Mouse (Mus musculus): ENCODE measurements around the gene Sim2. TPM values are rescaled to one million over a fixed set of nuclear protein-coding genes. Genes with fewer than 3 reads are reported as not detected.

The Sim2 gene
- polyA plus RNA-seq (2014; fragmentation: Nextera tagmentation; extraction: Ambion mirVana): 0.12 and 0.29 TPM in 2 replicates

DNA sequence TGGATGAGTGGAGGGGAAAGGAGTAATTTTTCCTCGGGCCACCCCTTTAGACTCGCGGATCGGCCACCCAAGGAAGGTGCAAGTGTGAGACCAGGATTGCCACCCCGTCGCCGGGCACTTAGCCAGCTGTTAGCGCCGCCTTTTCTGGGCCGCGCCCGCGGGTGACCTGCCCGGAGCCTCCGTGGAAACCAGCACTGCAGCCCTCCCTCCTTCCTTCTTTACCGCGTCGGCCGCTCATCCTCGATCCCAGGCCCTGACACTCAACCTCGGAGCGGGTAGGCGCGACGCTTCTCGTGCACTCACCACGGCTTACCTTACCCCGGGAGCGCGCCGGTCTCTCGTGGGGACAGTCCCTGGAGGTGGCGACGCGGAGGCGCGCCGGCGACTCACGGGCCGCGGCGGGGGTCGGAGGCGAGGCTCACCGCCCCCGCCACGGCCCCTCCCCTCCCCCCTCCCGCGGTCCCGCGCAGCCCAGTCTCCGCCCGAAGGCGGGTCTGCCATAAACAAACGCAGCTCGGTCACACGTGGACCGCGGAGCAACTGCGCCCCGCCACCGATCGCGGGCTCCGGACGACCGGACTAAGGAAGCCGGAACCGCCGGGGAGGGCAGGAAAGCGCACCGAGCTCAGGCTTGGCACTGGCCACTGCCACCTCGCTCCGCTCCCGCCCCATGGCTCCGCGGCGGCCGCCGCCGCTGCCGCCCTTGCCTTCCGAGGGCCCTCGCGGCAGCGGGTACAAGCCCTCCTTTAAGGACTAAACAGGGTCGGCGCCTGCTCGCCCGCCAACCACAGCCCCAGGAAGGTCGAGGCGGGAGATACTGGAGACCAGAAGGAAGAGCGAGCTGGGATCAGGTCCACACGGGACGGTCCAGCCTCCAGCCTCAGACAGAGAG, at the start of gene Sim2:
TSS of gene Sim2 (plus strand) at position 221 of the 892 bp plus-strand sequence.
- Histone ChIP-seq H3K27ac (ENCODE audit: low read depth, low read length) (no peak within 1 kb of the TSS), H3K27me3 (replicated peaks; ENCODE audit: control insufficient read depth, insufficient read depth, low read length) (peaks cover 88% of the 10 kb centered on the region), H3K4me1 (ENCODE audit: control insufficient read depth, insufficient read depth, low read length) (peaks cover 5% of the 10 kb centered on the region; the same call in 1 of the 2 replicates), H3K9me3 (replicated peaks; ENCODE audit: control insufficient read depth, low read length) (no peaks in the 10 kb centered on the region), H3K4me2 (ENCODE audit: low read length) (peak within 1 kb of the TSS; percentile 49), H3K4me3 (ENCODE audit: low read depth, low read length) (peak within 1 kb of the TSS; percentile 25), H3K36me3 (ENCODE audit: control insufficient read depth, insufficient read depth, low read length) (no peaks in the 10 kb centered on the region), H3K9ac (ENCODE audit: low read length) (no peak within 1 kb of the TSS; the same call in 1 of the 2 replicates)
- ATAC-seq (no peak), DNase-seq (ENCODE audit: low spot score) (no peak)
- under 1% methylated on average over 94 of the region's 96 CpGs for WGBS

- Histone ChIP-seq H3K27me3 (replicated peaks; ENCODE audit: control insufficient read depth, insufficient read depth, low read length) (no peaks in the 10 kb centered on the region; the same call in 1 of the 2 replicates), H3K4me2 (ENCODE audit: low read length) (no peak overlapping the region), H3K36me3 (ENCODE audit: control insufficient read depth, insufficient read depth, low read length) (no peaks in the 10 kb centered on the region), H3K4me1 (ENCODE audit: control insufficient read depth, insufficient read depth, low read length) (peaks cover 10% of the 10 kb centered on the region), H3K27ac (ENCODE audit: low read depth, low read length) (no peak overlapping the region), H3K4me3 (ENCODE audit: low read depth, low read length) (no peak overlapping the region), H3K9ac (ENCODE audit: low read length) (no peak overlapping the region), H3K9me3 (replicated peaks; ENCODE audit: control insufficient read depth, low read length) (no peaks in the 10 kb centered on the region)
- ATAC-seq: no peak
- DNase-seq (ENCODE audit: low spot score): no peak
- 94% methylated on average over 7 of the region's 7 CpGs for WGBS
Observed at GRCm38 (mm10) chr16:94037280-94037679, 47.5 kb upstream of the Sim2 start.

- peak; percentile 40; the same call in 1 of the 2 replicates for ATAC-seq
- no peak overlapping the region for H3K27ac ChIP-seq (ENCODE audit: low read depth, low read length)
- H3K4me1 ChIP-seq (ENCODE audit: control insufficient read depth, insufficient read depth, low read length): peaks cover 10% of the 10 kb centered on the region
- H3K4me3 ChIP-seq (ENCODE audit: low read depth, low read length): no peak overlapping the region
- no peak overlapping the region for H3K4me2 ChIP-seq (ENCODE audit: low read length)
- no peaks in the 10 kb centered on the region for H3K36me3 ChIP-seq (ENCODE audit: control insufficient read depth, insufficient read depth, low read length)
- DNase-seq (ENCODE audit: low spot score): peak; percentile 74
- no peak overlapping the region for H3K9ac ChIP-seq (ENCODE audit: low read length)
- no peaks in the 10 kb centered on the region for H3K9me3 ChIP-seq (replicated peaks; ENCODE audit: control insufficient read depth, low read length)
- H3K27me3 ChIP-seq (replicated peaks; ENCODE audit: control insufficient read depth, insufficient read depth, low read length): no peaks in the 10 kb centered on the region; the same call in 1 of the 2 replicates
- 67% methylated on average over 12 of the region's 12 CpGs for WGBS
Observed at GRCm38 (mm10) chr16:94038272-94038985, 46.3 kb upstream of the Sim2 start.

- H3K4me2 ChIP-seq (ENCODE audit: low read length): no peak overlapping the region
- no peak overlapping the region for H3K27ac ChIP-seq (ENCODE audit: low read depth, low read length)
- no peaks in the 10 kb centered on the region for H3K9me3 ChIP-seq (replicated peaks; ENCODE audit: control insufficient read depth, low read length)
- no peak overlapping the region for H3K4me3 ChIP-seq (ENCODE audit: low read depth, low read length)
- no peak for ATAC-seq
- H3K9ac ChIP-seq (ENCODE audit: low read length): no peak overlapping the region
- H3K27me3 ChIP-seq (replicated peaks; ENCODE audit: control insufficient read depth, insufficient read depth, low read length): no peaks in the 10 kb centered on the region; the same call in 1 of the 2 replicates
- H3K36me3 ChIP-seq (ENCODE audit: control insufficient read depth, insufficient read depth, low read length): no peaks in the 10 kb centered on the region
- 89% methylated on average over 9 of the region's 9 CpGs for WGBS
- H3K4me1 ChIP-seq (ENCODE audit: control insufficient read depth, insufficient read depth, low read length): peaks cover 10% of the 10 kb centered on the region
- no peak for DNase-seq (ENCODE audit: low spot score)
Observed at GRCm38 (mm10) chr16:94038986-94039341, 45.8 kb upstream of the Sim2 start.

- whole genome bisulfite sequencing: 8% methylated on average over 16 of the region's 16 CpGs
- H3K9me3 ChIP-seq (replicated peaks; ENCODE audit: control insufficient read depth, low read length): no peaks in the 10 kb centered on the region
- H3K4me3 ChIP-seq (ENCODE audit: low read depth, low read length): 0 out of 2 replicates have a peak overlapping the region, but pooled peaks have one; percentile 5
- DNase-seq (ENCODE audit: low spot score) (peak; percentile 48), ATAC-seq (no peak)
- H3K27me3 ChIP-seq (replicated peaks; ENCODE audit: control insufficient read depth, insufficient read depth, low read length): no peaks in the 10 kb centered on the region; the same call in 1 of the 2 replicates
- H3K9ac ChIP-seq (ENCODE audit: low read length): peak overlapping the region; percentile 7; the same call in 1 of the 2 replicates
- H3K36me3 ChIP-seq (ENCODE audit: control insufficient read depth, insufficient read depth, low read length): no peaks in the 10 kb centered on the region
- peaks cover 10% of the 10 kb centered on the region for H3K4me1 ChIP-seq (ENCODE audit: control insufficient read depth, insufficient read depth, low read length)
- H3K4me2 ChIP-seq (ENCODE audit: low read length): peak overlapping the region; percentile 38
- no peak overlapping the region for H3K27ac ChIP-seq (ENCODE audit: low read depth, low read length)
Observed at GRCm38 (mm10) chr16:94040485-94040884, 44.2 kb upstream of the Sim2 start.

DNA sequence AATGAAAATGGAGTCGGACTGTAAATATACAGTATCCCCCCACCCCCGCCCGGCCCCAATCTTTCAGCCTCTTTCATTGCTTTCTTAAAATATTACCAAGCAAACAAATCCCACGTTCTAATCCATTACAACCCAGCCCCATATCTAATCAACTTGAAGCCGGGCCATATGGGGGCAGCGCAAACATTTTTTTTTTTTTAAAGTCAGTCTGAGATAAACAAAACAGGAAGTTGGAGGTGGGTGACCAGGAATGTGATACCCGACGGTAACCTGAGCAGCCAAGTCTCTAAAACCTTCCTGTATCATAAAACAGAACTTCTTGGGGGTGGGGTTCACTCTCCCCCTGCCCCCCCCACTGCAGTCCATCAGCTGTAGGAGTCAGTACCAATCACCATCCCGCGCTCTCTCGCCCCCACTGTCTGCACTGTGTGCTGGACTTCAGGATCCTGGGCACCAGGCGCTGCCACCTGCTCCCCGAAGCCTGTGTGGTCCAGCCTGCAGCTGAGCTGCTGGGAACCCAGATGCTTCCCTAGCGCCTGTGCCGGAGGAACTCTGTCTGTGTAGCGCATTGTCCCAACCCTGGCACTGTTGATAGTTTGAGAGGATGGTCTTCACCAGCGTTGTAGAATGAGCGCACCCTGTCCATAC, 43.5 kb upstream of the Sim2 start:
- H3K27me3 ChIP-seq (replicated peaks; ENCODE audit: control insufficient read depth, insufficient read depth, low read length): no peaks in the 10 kb centered on the region; the same call in 1 of the 2 replicates
- ATAC-seq: peak; percentile 63

DNA sequence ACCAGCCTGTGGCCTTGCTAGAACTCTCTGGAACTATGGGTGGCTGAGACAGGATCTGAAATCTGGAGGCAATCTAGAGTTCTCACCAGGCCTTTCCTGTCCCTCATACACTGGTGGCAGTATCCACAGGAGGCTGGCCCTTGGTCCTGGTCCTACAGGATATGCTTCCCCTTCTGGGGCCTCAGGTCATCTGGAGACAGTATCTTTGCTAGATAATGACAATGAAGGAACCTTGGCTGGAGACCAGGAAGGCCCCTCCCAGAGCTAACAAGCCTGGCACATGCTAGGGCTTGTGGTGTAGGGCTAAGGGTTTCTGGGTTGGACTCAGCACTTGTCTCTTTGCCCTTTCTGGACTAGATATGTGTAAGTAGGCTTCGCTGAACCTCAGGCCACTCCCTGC, 40.9 kb upstream of the Sim2 start:
- DNase-seq (ENCODE audit: low spot score): no peak
- WGBS: 100% methylated on average over 1 of the region's 1 CpGs
- Histone ChIP-seq H3K27ac (ENCODE audit: low read depth, low read length) (no peak overlapping the region), H3K4me3 (ENCODE audit: low read depth, low read length) (no peak overlapping the region), H3K4me2 (ENCODE audit: low read length) (no peak overlapping the region), H3K9me3 (replicated peaks; ENCODE audit: control insufficient read depth, low read length) (no peaks in the 10 kb centered on the region), H3K27me3 (replicated peaks; ENCODE audit: control insufficient read depth, insufficient read depth, low read length) (no peaks in the 10 kb centered on the region; the same call in 1 of the 2 replicates), H3K9ac (ENCODE audit: low read length) (no peak overlapping the region), H3K4me1 (ENCODE audit: control insufficient read depth, insufficient read depth, low read length) (peaks cover 10% of the 10 kb centered on the region), H3K36me3 (ENCODE audit: control insufficient read depth, insufficient read depth, low read length) (no peaks in the 10 kb centered on the region)
- no peak for ATAC-seq

More for the DNA sequence above, 43.5 kb upstream of the Sim2 start:
- H3K4me2 ChIP-seq (ENCODE audit: low read length): peak overlapping the region; percentile 38
- H3K4me1 ChIP-seq (ENCODE audit: control insufficient read depth, insufficient read depth, low read length): peaks cover 10% of the 10 kb centered on the region
- no peak overlapping the region for H3K27ac ChIP-seq (ENCODE audit: low read depth, low read length)
- WGBS: 26% methylated on average over 18 of the region's 18 CpGs
- H3K36me3 ChIP-seq (ENCODE audit: control insufficient read depth, insufficient read depth, low read length): no peaks in the 10 kb centered on the region
- H3K9ac ChIP-seq (ENCODE audit: low read length): no peak overlapping the region; the same call in 1 of the 2 replicates
- no peak overlapping the region for H3K4me3 ChIP-seq (ENCODE audit: low read depth, low read length)
- peak; percentile 44 for DNase-seq (ENCODE audit: low spot score)
- no peaks in the 10 kb centered on the region for H3K9me3 ChIP-seq (replicated peaks; ENCODE audit: control insufficient read depth, low read length)

GRCm38 (mm10) chr16:94044996-94045395, 39.7 kb upstream of the Sim2 start:
- Histone ChIP-seq H3K36me3 (ENCODE audit: control insufficient read depth, insufficient read depth, low read length) (no peaks in the 10 kb centered on the region), H3K9ac (ENCODE audit: low read length) (no peak overlapping the region), H3K9me3 (replicated peaks; ENCODE audit: control insufficient read depth, low read length) (no peaks in the 10 kb centered on the region), H3K4me2 (ENCODE audit: low read length) (no peak overlapping the region), H3K27me3 (replicated peaks; ENCODE audit: control insufficient read depth, insufficient read depth, low read length) (no peaks in the 10 kb centered on the region; the same call in 1 of the 2 replicates), H3K4me3 (ENCODE audit: low read depth, low read length) (no peak overlapping the region), H3K4me1 (ENCODE audit: control insufficient read depth, insufficient read depth, low read length) (peaks cover 10% of the 10 kb centered on the region), H3K27ac (ENCODE audit: low read depth, low read length) (no peak overlapping the region)
- WGBS: 52% methylated on average over 7 of the region's 7 CpGs
- no peak for ATAC-seq
- DNase-seq (ENCODE audit: low spot score): no peak
